Mouse (Mus musculus) embryonic stem cell, embryonic (primary cell): ENCODE measurements at regions not wholly inside any gene's neighbourhood (a gene's known extent, or its start where the extent isn't known, plus 50 kb on each side); places are given as distances from the start of the nearest gene placed in this dataset.

Experiments
- CTCF ChIA-PET, 4 experiments: fragments of 300-600 bp in 2 of 4; fragments of 350-600 bp in 2 of 4; sonication (Branson Sonifier 250); formaldehyde crosslinking; loops; one replicate each; lab custom pipeline; 2022; ENCODE audit warnings: inconsistent platforms in 2 of 4; lab: Charles Lee
- POLR2A ChIA-PET, 4 experiments: fragments of 300-600 bp in 2 of 4; fragments of 350-600 bp in 2 of 4; sonication (Branson Sonifier 250); formaldehyde crosslinking; loops; one replicate each; lab custom pipeline; 2022; ENCODE audit warnings: antibody characterized with exemption in 4 of 4, inconsistent platforms in 1 of 4; lab: Charles Lee

- POLR2A ChIA-PET = interaction anchor here in 1 of 4 experiments (1.2 kb wide), 1 partner anchor 39 kb away, joined by 3 read pairs; no protein-coding TSS in a partner anchor
- CTCF ChIA-PET = interaction anchor here in 1 of 4 experiments (0.6 kb wide), 1 partner anchor 253 kb away, joined by 4 read pairs; no protein-coding TSS in a partner anchor
These were observed 63.5 kb upstream of the Irx6 start for GRCm38 (mm10) chr8:92610487-92611059.

DNA sequence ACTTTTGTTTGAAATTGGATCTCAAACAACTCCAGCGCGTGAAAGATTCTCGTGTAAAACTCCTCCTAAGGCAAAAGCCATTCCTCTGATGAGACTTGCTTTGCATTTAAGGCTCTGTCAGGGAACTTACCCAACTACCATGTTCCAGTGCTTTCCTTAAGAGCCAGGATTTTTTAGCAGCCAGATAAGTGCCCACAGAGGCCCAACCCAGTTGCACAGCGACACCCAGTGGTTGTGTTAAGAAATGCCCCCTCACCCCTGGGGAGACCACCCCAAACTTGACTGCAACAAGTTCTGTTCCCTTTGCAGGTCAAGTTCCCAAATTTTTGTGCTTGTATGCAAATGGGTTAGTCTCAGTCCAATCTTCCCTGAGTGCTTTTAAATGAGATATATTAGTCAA is 60.6 kb upstream of the Irx6 start:
- CTCF ChIA-PET = interaction anchor here in 3 of 4 experiments (0.7 to 1.3 kb wide), 3 partner anchors 108 to 497 kb away, joined by 3 to 4 read pairs (median 3); no protein-coding TSS in a partner anchor
- POLR2A ChIA-PET = no interaction called here

DNA sequence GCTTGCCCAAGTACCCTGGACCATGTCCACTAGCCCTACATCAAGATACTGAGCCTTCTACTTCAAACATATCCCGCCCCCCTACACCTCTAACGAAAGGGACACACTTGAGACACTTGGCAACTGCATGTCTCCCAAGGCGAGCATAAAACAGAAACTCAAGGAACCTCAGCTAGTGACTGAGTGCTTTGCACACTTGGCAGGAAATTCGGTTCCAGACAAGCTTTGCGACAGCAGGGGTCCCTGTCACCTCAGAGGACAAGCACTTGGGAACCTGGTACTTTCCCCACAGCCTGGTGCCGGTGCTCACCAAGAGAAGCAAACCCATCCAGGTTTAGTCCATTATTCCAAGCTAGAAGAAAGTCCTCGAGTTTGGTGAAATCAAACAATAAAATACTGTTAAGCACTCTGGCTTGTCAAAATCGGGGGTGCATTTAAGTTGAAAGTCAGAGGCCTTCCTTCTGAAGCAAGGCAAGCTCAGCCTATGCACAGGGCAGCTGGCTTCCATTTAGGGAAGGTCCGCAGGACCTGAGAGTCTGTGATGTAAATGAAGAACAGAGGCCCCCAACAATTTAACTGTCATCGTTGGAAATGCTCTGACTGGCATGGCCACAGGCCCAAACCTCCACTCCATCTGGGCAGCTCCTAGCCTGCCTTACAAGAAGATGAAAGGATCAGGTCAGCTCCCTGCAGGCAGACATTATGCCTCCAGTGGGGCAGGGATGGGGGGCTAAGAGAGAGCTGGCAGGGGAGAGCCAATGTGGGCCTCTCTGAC is 57.6 kb upstream of the Irx6 start:
- ChIA-PET CTCF (no interaction called here), POLR2A (no interaction called here)

DNA sequence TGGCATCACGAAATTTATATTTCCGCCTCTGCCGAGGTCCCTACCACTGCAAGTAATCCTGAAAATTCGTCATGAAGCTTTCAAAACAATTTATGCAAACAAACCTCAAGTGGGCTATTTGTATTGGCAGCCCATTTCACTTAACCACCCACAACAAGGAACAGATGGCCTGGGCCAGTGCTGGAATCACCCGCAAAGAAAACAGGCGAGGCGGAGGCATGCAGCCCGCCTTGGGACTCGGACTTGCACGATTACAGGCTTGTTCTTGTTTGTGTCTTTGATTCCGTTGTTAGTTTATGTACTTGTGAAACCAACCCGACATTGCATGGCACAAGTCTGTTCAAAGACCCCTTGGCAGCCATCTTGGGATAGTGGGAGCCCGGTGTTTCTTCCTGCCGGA is 55.8 kb upstream of the Irx6 start:
- POLR2A ChIA-PET = no interaction called here
- CTCF ChIA-PET = no interaction called here
